Mouse (Mus musculus): ENCODE results near the gene Syna. TPM values are rescaled to one million over a fixed set of nuclear protein-coding genes. Genes with fewer than 3 reads are reported as not detected.
A peak's percentile ranks its signal among the peaks of the same experiment; 100 is the strongest.

Syna gene
- total RNA-seq, 2 experiments from 2014 or later: 0.29 TPM; not detected in 1

DNA sequence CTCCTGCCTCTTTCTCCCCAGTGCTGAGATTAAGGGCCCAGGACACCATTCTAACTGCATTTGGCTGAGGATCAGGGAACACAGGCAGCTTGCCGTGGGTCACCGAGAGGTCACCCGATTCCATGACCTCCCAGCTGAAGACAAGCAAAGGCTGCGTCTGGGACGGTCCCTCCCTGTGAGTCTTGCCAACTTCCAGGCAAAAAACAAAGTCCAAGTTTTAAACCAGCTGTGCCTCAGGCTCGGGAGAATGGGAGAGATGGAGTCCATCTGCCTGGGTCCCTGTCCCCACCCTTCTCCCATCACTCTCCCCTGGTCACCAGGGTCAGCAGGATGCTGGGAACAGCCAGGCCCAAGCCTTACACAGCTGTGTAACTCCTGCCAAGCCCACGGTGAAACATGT is 18.3 kb downstream of the Syna start:
- intact Hi-C loops (cut with DNase I; ENCODE audit: low total_unique reads): no loop called here
- peak; percentile 77 for DNase-seq

- peak; percentile 59 for DNase-seq
- intact Hi-C loops (cut with DNase I; ENCODE audit: low total_unique reads): no loop called here
These were observed 19.1 kb downstream of the Syna start for GRCm38 (mm10) chr5:134540881-134541280.

DNA sequence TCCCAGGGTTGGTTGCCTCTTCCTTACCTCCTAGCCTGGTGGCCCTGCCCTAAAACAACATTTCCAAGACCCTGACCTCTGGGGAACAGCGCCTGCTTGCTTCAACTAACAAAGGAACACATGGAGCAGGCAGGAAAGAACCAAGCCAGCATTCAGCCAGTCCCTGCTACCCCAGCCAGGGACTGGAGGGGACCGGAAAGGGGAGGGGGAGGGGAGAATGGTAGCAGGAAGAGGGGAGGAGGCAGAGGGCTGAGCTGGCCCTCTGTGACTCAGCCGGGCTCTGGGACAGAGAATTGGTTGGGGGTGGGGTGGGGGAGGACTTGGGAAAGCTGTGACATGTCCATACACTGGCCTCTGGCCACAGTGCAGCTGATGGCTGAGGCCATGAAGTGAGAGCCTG is 20.1 kb downstream of the Syna start:
- DNase-seq: peak; percentile 81
- intact Hi-C loops (cut with DNase I; ENCODE audit: low total_unique reads): no loop called here

GRCm38 (mm10) chr5:134536036-134536435 is 23.9 kb downstream of the Syna start:
- intact Hi-C loops (cut with DNase I; ENCODE audit: low total_unique reads): no loop called here

DNA sequence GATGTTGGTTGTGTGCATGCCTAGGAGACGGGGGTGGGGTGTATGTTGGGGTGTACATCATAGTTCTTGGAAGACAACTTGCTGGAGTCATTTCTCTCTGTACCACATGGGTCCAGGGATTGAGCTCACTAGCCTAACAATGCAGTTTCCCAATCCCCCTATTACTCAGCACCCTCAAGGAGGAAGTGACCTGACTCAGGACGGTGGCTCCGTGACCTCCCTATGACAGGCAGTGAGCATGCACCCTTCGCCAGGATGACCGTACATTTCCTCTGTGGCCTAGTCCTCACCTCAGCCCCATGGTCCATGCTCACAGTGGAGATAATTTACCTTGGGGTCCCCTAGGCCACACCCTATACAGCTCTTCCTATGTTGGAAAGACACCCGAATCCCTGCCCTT is 27.6 kb downstream of the Syna start:
- intact Hi-C loops (cut with DNase I; ENCODE audit: low total_unique reads): no loop called here
- no peak for DNase-seq

More at GRCm38 (mm10) chr5:134536036-134536435, 23.9 kb downstream of the Syna start:
- DNase-seq: no peak

- no peak for DNase-seq
- intact Hi-C loops (cut with DNase I; ENCODE audit: low total_unique reads): no loop called here
These were observed 28.4 kb downstream of the Syna start for GRCm38 (mm10) chr5:134531585-134531984.

GRCm38 (mm10) chr5:134530830-134531229 is 29.1 kb downstream of the Syna start:
- intact Hi-C loops (cut with DNase I; ENCODE audit: low total_unique reads): no loop called here
- DNase-seq: peak; percentile 76

DNA sequence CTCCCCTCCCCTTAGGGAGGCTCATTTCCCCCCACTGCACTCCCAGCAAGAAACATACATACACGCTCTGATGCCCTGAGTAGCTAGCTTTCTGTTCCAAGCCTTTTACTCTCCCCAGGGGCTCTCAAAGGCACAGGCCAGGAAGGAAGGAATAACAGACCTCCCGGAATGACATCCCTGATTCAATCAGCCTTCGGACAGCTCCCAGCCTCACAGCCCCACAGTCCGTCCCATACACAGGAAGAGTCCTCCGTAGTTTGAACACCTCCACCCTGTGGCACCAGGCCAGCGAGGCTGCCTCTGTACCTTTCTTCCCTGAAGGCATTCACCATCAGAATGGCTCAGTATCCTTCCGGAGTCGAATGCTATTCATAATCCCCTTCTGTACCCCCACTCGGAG is 31.5 kb downstream of the Syna start:
- intact Hi-C loops (cut with DNase I; ENCODE audit: low total_unique reads): no loop called here

DNA sequence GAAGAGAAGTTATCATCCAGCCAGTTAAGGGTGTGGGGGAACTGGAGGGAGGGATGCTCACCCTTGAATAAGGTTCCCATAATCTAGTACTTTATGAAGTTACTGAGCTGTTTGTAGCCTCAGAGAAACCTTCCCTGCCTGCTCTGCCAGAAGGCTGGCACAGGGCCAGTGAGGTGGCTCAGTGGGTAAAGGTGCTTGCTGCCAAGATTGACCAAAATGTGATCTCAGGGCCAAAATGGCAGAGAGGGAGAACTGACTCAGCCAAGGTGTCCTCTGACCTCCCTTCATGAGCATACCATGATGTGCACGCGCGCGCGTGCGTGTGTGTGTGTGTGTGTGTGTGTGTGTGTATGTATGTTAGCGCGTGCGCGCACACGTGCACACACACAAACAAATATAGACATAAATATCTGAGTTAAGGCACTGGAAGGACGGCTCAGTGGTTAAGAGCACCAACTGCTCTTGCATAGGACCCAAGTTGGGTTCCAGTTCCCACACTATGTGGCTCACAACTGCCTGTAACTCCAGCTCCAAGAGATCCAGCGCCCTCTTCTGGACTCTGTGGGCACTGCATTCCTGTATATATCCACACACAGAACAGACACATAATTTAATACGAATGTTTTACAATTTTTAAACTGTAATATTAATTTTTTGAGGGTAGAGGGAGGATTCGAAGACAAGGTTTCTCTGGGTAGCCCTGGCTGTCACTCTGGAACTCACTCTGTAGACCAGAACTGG is 33.8 kb downstream of the Syna start:
- no peak for DNase-seq
- intact Hi-C loops (cut with DNase I; ENCODE audit: low total_unique reads): no loop called here

More for the DNA sequence above, 31.5 kb downstream of the Syna start:
- DNase-seq: no peak

- intact Hi-C loops (cut with DNase I; ENCODE audit: low total_unique reads): no loop called here
- DNase-seq: no peak
These were observed 36.2 kb downstream of the Syna start for GRCm38 (mm10) chr5:134523728-134524127.

GRCm38 (mm10) chr5:134522524-134522923 is 37.4 kb downstream of the Syna start:
- DNase-seq: no peak

GRCm38 (mm10) chr5:134521806-134522205 is 38.2 kb downstream of the Syna start:
- intact Hi-C loops (cut with DNase I; ENCODE audit: low total_unique reads): no loop called here
- DNase-seq: no peak

More at GRCm38 (mm10) chr5:134522524-134522923, 37.4 kb downstream of the Syna start:
- intact Hi-C loops (cut with DNase I; ENCODE audit: low total_unique reads): no loop called here

GRCm38 (mm10) chr5:134521131-134521530 is 38.8 kb downstream of the Syna start:
- intact Hi-C loops (cut with DNase I; ENCODE audit: low total_unique reads): no loop called here
- no peak for DNase-seq

DNA sequence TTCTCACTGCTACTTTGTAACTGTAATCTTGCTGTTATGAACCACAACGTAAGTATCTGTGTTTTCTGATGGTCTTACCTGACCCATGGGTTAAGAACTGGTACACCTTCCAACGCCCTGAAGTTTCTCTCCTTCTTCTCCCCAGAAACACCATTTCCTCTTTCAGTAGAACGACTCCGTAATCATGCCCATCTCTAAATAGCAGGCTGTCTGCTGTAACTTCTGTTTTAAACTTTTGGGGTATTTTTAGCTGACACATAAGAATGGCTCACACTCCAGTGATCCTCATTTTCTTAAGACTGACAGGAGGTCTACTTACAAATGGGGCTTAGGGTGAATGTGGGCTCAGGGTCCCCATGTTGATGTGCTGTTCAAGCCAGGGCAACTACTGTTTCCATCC is 39.9 kb downstream of the Syna start:
- intact Hi-C loops (cut with DNase I; ENCODE audit: low total_unique reads): no loop called here
- no peak for DNase-seq

DNA sequence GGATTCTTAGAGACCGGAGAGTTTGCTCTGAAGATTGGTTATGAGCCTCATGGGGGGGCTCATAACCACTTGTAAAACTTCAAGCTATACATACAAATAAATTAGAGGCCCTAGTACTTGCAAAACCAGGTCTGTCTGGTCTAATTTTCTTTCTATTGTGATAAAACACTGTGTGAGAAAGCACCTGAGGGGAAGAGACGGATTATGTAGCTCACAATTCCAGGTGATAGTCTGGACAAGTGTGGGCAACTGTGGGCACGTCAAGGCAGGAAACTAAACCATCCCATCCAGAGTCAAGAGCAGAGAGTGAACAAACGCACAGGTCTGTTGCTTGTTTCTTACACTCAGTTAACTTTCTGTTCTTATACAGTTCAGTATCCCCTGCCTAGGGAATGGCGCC is 40.5 kb downstream of the Syna start:
- no peak for DNase-seq

DNA sequence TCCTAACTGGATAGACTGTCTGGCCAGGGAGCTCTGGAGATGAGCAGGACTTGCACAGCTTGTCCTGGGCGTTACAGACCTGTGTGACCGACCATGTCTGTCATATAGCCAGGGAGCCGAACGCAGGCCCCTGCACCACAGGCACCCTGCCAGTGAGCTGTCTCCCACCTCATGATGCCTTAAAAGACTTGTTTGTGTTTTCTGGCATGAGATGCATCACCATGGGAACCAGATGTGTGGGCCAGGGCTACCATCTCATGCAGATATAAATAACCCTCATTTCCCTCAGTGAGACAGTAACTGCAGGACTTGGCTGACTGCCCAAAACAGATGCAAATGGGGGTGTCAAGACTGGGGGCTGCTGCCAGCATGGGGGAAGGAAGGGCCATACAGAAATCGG is 47.9 kb downstream of the Syna start:
- intact Hi-C loops (cut with DNase I; ENCODE audit: low total_unique reads): no loop called here
- no peak for DNase-seq

More for the DNA sequence above, 40.5 kb downstream of the Syna start:
- intact Hi-C loops (cut with DNase I; ENCODE audit: low total_unique reads): no loop called here

DNA sequence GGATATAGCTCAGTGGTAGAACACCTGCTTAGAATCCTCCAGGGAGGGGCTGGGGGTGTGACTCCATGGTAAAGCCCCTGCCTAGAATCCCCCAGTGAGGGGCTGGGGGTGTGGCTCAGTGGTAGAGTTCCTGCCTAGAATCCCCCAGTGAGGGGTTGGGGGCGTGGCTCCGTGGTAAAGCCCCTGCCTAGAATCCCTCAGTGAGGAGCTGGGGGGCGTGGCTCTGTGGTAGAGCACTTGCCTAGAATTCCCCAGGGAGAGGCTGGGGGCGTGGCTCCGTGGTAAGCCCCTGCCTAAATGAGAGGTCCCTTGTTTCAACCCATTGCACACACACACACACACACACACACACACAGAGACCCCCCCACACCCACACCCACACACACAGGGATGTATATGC is 49.7 kb downstream of the Syna start:
- DNase-seq: no peak
- intact Hi-C loops (cut with DNase I; ENCODE audit: low total_unique reads): no loop called here

DNA sequence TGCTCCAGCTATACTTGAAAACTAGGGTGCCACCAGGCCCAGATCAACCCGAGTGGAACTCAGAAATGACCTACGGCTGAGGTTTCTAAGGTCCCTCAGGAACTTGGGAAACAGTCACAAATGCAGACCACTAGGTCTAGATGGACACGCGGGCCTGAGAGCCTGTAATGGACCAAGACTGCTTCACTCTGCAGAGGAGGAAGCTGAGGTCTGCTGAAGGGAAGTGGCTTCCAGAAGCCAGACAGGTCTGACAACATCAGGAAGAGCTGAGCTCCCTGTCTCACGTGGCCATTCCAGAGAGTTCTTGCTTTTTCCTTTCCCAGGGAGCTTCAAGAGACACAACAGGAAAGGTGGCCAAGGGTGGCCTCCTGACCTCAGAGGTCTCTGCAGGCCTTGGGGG is 51.0 kb downstream of the Syna start:
- intact Hi-C loops (cut with DNase I; ENCODE audit: low total_unique reads): loop anchor here (5.0 kb wide), 1 partner anchor 73 kb away; the partner anchor contains the start of gene Rfc2
- no peak for DNase-seq
